ENCODE assay signal across 10 mouse cellular contexts in the genomic region with DNA sequence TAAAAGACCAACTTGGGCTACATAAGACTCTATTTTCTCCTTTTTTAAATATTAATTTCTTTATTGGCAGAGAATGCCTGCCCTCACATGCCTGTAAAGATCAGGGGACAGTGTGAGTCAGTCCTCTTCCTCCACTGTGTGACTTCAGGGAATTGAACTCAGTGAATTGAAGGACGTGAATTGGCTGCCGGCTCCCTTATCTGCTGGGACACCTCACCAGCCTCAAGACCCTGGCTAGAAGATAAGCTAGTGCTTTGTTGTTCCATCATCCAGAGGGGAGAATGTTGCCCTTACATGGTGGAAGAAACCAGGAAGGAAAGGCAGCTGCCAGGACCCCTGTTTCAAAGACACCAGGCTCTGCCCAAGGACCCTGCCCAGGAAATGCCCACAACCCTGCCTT.
"Had no signal": no experiment of that assay in that cellular context is flagged by ENCODE, and none has a peak within 500 bp of the region (broad histone marks: within the 10 kb centered on the region; RNA-seq: fewer than 3 reads in every experiment).

No protein-coding gene starts in this region.

- ATAC-seq: midbrain, embryonic 16.5 days had no signal

- H3K36me3 ChIP-seq: kidney, embryonic 15.5 days; limb, embryonic 15.5 days; midbrain, embryonic 12.5 days had no signal

- H3K9ac ChIP-seq: kidney, embryonic 15.5 days; limb, embryonic 15.5 days; midbrain, embryonic 12.5 days had no signal

- DNase-seq: kidney, adult 11 months; kidney, postnatal 14 days; lung, adult 18-20 months; right cerebral cortex, adult 18-20 months; right cerebral cortex, postnatal 25 days; thymus, postnatal 36 days had no signal

- H3K4me2 ChIP-seq: kidney, embryonic 15.5 days; limb, embryonic 15.5 days; midbrain, embryonic 12.5 days had no signal

- H3K27me3 ChIP-seq: kidney, embryonic 15.5 days; limb, embryonic 15.5 days; midbrain, embryonic 12.5 days had no signal

- H3K4me3 ChIP-seq: kidney, embryonic 15.5 days; limb, embryonic 15.5 days; midbrain, embryonic 12.5 days had no signal

- H3K4me1 ChIP-seq: kidney, embryonic 15.5 days; limb, embryonic 15.5 days; midbrain, embryonic 12.5 days had no signal

- H3K27ac ChIP-seq: kidney, embryonic 15.5 days; limb, embryonic 15.5 days; midbrain, embryonic 12.5 days had no signal

- H3K9me3 ChIP-seq: kidney, embryonic 15.5 days; limb, embryonic 15.5 days; midbrain, embryonic 12.5 days had no signal
